Mouse (Mus musculus) embryonic facial prominence, embryonic 13.5 days (tissue): Measurements from ENCODE around the gene Spry2. TPM values are rescaled to one million over a fixed set of nuclear protein-coding genes. Genes with fewer than 3 reads are reported as not detected.

Experiments used
- ATAC-seq: fragments of 200-750 bp; cut with Nextera tagmentation; 2 replicates; pipeline ENCODE4 v1.8.0; 2017; ENCODE audit warnings: low read depth; ENCODE audit not compliant: insufficient number of reproducible peaks, insufficient read depth, low FRiP score, low TSS enrichment
- H3K27ac ChIP-seq: fragments of 300-500 bp; sonication (generic); 2 replicates; pipeline ENCODE4 v1.5.1; 2015; ENCODE audit warnings: moderate library complexity, mild to moderate bottlenecking, inconsistent platforms
- H3K27me3 ChIP-seq: fragments of 300-500 bp; sonication (generic); 2 replicates; pipeline ENCODE4 v1.6.1; 2015; ENCODE audit warnings: mild to moderate bottlenecking, inconsistent platforms
- H3K36me3 ChIP-seq: fragments of 300-500 bp; sonication (generic); 2 replicates; pipeline ENCODE4 v1.6.1; 2015; ENCODE audit warnings: mild to moderate bottlenecking, inconsistent platforms
- H3K4me1 ChIP-seq: fragments of 300-500 bp; sonication (generic); 2 replicates; pipeline ENCODE4 v1.6.1; 2015; ENCODE audit warnings: inconsistent platforms
- H3K4me2 ChIP-seq: fragments of 300-500 bp; sonication (generic); 2 replicates; pipeline ENCODE4 v1.6.1; 2015; ENCODE audit warnings: moderate library complexity, mild to moderate bottlenecking, inconsistent platforms
- H3K4me3 ChIP-seq: fragments of 300-500 bp; sonication (generic); 2 replicates; pipeline ENCODE4 v1.5.1; 2015; ENCODE audit warnings: mild to moderate bottlenecking, inconsistent platforms
- H3K9ac ChIP-seq: fragments of 300-500 bp; sonication (generic); 2 replicates; pipeline ENCODE4 v1.6.1; 2015; ENCODE audit warnings: mild to moderate bottlenecking, inconsistent platforms
- H3K9me3 ChIP-seq: fragments of 300-500 bp; sonication (generic); 2 replicates; pipeline ENCODE4 v1.6.1; 2016; ENCODE audit warnings: inconsistent platforms
- WGBS: fragments of 180-500 bp; shearing (Covaris S2); methylation state at CpG from one replicate; pipeline ENCODE4 v1.1.7; 2015; ENCODE audit warnings: mixed read lengths; 5-methylcytosine and 5-hydroxymethylcytosine counted together
- polyA plus RNA-seq: library from polyadenylated mRNA; unstranded; fragments of >200 nt; fragmentation: Nextera tagmentation; extraction: Ambion mirVana; gene quantifications from 2 replicates; pipeline ENCODE4 v1.2.1, GENCODE M21; 2015

Gene Spry2
- 36.6 and 48.0 TPM in 2 replicates for polyA plus RNA-seq

- under 1% methylated on average over 74 of the region's 89 CpGs for WGBS
- 0 out of 2 replicates have a peak, but pooled peaks cover 4% of the 10 kb centered on the region for H3K27me3 ChIP-seq
- H3K4me3 ChIP-seq = peak within 1 kb of the TSS; percentile 64
- H3K36me3 ChIP-seq = peaks cover 10% of the 10 kb centered on the region
- H3K4me2 ChIP-seq = peak within 1 kb of the TSS; percentile 94
- no peaks in the 10 kb centered on the region for H3K9me3 ChIP-seq
- H3K9ac ChIP-seq = peak within 1 kb of the TSS; percentile 86
- H3K27ac ChIP-seq = peak within 1 kb of the TSS; percentile 98
- H3K4me1 ChIP-seq = peaks cover 22% of the 10 kb centered on the region
- peak; percentile 90 for ATAC-seq
These were observed at the start of gene Spry2 for GRCm38 (mm10) chr14:105896791-105897568. Spry2 (minus strand) TSS chr14:105896819.

DNA sequence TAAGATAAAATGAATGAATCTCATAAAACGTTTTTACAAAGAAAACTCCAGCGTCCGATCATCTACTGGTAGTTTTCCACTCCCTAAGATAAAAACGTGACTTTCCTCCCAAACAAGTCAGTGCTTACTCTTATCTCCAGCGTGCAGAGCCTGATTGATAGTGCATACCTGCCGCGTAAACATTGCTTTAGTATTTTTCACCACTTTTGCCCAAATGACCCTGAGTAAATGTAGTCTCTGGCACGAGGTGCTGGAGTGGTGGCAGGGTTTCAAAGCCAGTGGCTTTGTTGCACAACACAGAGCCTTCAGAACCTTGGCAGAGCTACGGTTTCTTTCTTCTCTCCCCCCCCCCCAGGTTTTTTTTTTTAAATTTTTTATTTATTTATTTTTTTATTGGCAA is 44.7 kb upstream of the Spry2 start:
- 82% methylated on average over 9 of the region's 9 CpGs for WGBS
- no peaks in the 10 kb centered on the region for H3K9me3 ChIP-seq
- no peak for ATAC-seq
- no peaks in the 10 kb centered on the region for H3K27me3 ChIP-seq
- H3K4me2 ChIP-seq = no peak overlapping the region
- H3K4me1 ChIP-seq = no peaks in the 10 kb centered on the region
- H3K9ac ChIP-seq = no peak overlapping the region
- no peak overlapping the region for H3K4me3 ChIP-seq
- H3K36me3 ChIP-seq = no peaks in the 10 kb centered on the region
- H3K27ac ChIP-seq = no peak overlapping the region

DNA sequence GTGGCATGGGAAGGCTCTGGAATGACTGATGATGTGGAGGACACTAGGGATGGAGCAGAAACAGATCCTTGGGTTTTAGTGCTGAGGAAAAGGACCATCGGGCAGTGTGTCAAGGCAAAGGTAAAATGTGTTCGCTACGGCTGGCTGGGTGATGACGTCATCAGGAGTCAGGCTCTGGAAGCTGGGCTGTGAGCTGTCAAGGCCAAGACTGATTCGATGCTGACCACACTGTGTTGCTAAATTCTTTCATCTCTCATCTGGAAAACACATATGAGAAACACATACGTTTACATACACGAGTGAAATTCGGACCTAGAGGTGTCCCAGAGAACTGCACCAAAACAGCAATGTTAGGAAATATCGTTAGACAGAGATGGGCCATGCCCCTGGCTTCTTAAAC is 30.1 kb upstream of the Spry2 start:
- Histone ChIP-seq H3K9ac (no peak overlapping the region), H3K36me3 (no peaks in the 10 kb centered on the region), H3K4me3 (no peak overlapping the region), H3K27ac (no peak overlapping the region), H3K27me3 (no peaks in the 10 kb centered on the region), H3K4me2 (no peak overlapping the region), H3K4me1 (no peaks in the 10 kb centered on the region), H3K9me3 (no peaks in the 10 kb centered on the region)
- ATAC-seq = no peak
- WGBS = 85% methylated on average over 9 of the region's 9 CpGs

DNA sequence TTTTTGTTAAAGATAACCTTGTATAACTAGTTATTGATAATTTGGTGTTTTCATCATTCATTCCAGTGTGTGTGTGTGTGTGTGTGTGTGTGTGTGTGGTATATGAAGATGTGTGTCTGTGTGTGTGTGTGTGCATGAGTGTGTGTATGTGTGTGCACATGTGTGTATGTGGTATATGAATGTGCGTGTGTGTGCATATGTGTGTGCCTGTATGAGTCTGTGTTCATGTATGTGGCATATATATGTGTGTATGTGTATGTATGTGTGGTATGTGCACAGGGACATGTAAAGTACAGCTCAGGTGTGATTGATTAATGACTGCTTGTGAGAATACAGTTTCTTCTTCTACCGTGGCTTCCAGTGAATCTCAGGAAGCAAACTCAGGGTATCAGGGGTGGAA is 28.7 kb upstream of the Spry2 start:
- Histone ChIP-seq H3K9me3 (no peaks in the 10 kb centered on the region), H3K4me2 (no peak overlapping the region), H3K36me3 (no peaks in the 10 kb centered on the region), H3K4me1 (peaks cover 8% of the 10 kb centered on the region), H3K27me3 (no peaks in the 10 kb centered on the region), H3K27ac (no peak overlapping the region), H3K9ac (no peak overlapping the region), H3K4me3 (no peak overlapping the region)
- WGBS = 70% methylated on average over 2 of the region's 2 CpGs
- ATAC-seq = no peak

- Histone ChIP-seq H3K36me3 (no peaks in the 10 kb centered on the region), H3K4me1 (peaks cover 8% of the 10 kb centered on the region), H3K27ac (no peak overlapping the region), H3K4me3 (no peak overlapping the region), H3K27me3 (no peaks in the 10 kb centered on the region; the same call in 1 of the 2 replicates), H3K4me2 (no peak overlapping the region), H3K9ac (no peak overlapping the region), H3K9me3 (no peaks in the 10 kb centered on the region)
- no peak for ATAC-seq
- WGBS = 28% methylated on average over 1 of the region's 1 CpGs
These were observed 28.1 kb upstream of the Spry2 start for GRCm38 (mm10) chr14:105924712-105925111.

- H3K4me2 ChIP-seq = no peak overlapping the region
- H3K4me3 ChIP-seq = no peak overlapping the region
- WGBS = 26% methylated on average over 8 of the region's 8 CpGs
- H3K36me3 ChIP-seq = no peaks in the 10 kb centered on the region
- no peaks in the 10 kb centered on the region for H3K9me3 ChIP-seq
- H3K27me3 ChIP-seq = no peaks in the 10 kb centered on the region; the same call in 1 of the 2 replicates
- H3K27ac ChIP-seq = no peak overlapping the region
- no peak for ATAC-seq
- H3K4me1 ChIP-seq = peaks cover 8% of the 10 kb centered on the region
- H3K9ac ChIP-seq = no peak overlapping the region
These were observed 26.3 kb upstream of the Spry2 start for GRCm38 (mm10) chr14:105922874-105923273.

DNA sequence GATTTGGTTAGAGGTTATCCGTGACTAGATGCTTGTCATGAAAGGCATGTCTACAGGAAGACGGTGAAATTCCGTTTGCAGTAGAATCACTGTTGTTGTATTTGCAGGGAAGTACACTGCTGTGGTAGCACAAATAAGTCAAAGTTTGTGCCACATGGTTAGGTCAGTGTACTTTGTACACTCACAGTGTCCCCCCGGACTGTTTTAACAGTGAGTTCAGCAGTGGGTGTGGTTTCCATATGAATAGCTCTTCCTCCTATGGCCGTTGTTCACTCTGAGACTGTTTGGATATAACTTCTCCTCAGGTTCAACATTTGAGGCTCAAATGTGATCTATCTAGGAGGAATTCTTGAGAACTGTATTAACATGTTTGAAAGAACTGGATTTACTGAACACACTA is 25.8 kb upstream of the Spry2 start:
- Histone ChIP-seq H3K27me3 (no peaks in the 10 kb centered on the region; the same call in 1 of the 2 replicates), H3K4me3 (no peak overlapping the region), H3K9ac (no peak overlapping the region), H3K36me3 (no peaks in the 10 kb centered on the region), H3K27ac (no peak overlapping the region), H3K4me2 (no peak overlapping the region), H3K9me3 (no peaks in the 10 kb centered on the region), H3K4me1 (peaks cover 8% of the 10 kb centered on the region)
- WGBS = 33% methylated on average over 5 of the region's 5 CpGs
- no peak for ATAC-seq

DNA sequence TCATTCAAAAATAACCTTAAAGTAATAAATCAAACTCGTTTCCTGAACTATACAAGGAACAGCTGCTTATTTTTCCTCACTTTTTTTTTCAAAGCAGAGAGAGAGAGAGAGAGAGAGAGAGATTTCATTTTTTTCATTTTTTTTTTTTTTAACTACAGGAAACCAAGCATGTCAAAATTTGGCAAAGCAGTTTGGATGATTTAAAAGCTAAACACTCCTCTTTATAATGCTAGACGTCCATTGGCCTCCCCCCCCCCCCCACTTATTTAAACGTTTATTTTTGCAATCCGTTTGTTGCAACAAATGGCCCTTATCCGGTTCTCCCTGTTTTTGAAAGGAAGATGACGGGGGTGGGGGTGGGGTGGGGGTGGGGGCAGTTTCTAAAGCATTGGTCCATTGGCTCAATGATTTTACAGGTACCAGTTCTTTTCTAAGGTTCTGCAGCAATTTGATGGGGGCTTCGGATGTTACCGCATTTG is 24.6 kb upstream of the Spry2 start:
- peak overlapping the region; percentile 57; the same call in 1 of the 2 replicates for H3K9ac ChIP-seq
- H3K27ac ChIP-seq = no peak overlapping the region
- H3K4me3 ChIP-seq = 0 out of 2 replicates have a peak overlapping the region, but pooled peaks have one; percentile 13
- peaks cover 8% of the 10 kb centered on the region for H3K4me1 ChIP-seq
- no peaks in the 10 kb centered on the region; the same call in 1 of the 2 replicates for H3K27me3 ChIP-seq
- H3K4me2 ChIP-seq = peak overlapping the region; percentile 54
- 6% methylated on average over 8 of the region's 8 CpGs for WGBS
- H3K36me3 ChIP-seq = no peaks in the 10 kb centered on the region
- ATAC-seq = no peak
- H3K9me3 ChIP-seq = no peaks in the 10 kb centered on the region

- Histone ChIP-seq H3K27ac (peak overlapping the region; percentile 23; the same call in 1 of the 2 replicates), H3K4me1 (peaks cover 8% of the 10 kb centered on the region), H3K27me3 (no peaks in the 10 kb centered on the region; the same call in 1 of the 2 replicates), H3K4me3 (peak overlapping the region; percentile 13; the same call in 1 of the 2 replicates), H3K4me2 (peak overlapping the region; percentile 54), H3K9ac (peak overlapping the region; percentile 57), H3K9me3 (no peaks in the 10 kb centered on the region), H3K36me3 (no peaks in the 10 kb centered on the region)
- WGBS = 7% methylated on average over 23 of the region's 23 CpGs
- no peak for ATAC-seq
These were observed 24.0 kb upstream of the Spry2 start for GRCm38 (mm10) chr14:105920395-105921216.

DNA sequence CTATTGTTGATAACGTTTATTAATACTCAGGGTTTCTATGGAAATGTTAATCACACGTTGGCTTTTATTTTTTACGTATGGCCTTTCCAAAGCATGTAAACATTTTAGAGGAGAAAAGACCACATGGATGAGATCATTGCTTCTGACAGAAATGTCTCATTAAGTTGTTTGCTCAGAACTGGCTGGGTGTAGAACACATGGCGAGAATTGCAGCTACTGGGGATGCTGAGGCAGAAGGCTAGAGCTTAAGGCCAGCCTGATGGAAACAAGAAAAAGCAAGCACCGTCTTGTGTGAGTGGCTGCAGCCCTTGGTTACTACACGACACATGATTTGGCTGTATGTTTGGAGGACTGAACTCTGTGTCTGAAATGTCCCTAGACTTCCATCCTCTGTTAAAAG is 10.6 kb upstream of the Spry2 start:
- 83% methylated on average over 6 of the region's 6 CpGs for WGBS
- Histone ChIP-seq H3K27me3 (no peaks in the 10 kb centered on the region), H3K36me3 (no peaks in the 10 kb centered on the region), H3K9me3 (no peaks in the 10 kb centered on the region), H3K9ac (no peak overlapping the region), H3K27ac (no peak overlapping the region), H3K4me3 (no peak overlapping the region), H3K4me1 (no peaks in the 10 kb centered on the region), H3K4me2 (no peak overlapping the region)
- ATAC-seq = no peak

- ATAC-seq = no peak
- WGBS = 85% methylated on average over 5 of the region's 5 CpGs
- H3K27me3 ChIP-seq = no peaks in the 10 kb centered on the region
- no peak overlapping the region for H3K27ac ChIP-seq
- no peaks in the 10 kb centered on the region for H3K9me3 ChIP-seq
- no peak overlapping the region for H3K9ac ChIP-seq
- H3K4me3 ChIP-seq = no peak overlapping the region
- H3K4me2 ChIP-seq = no peak overlapping the region
- H3K36me3 ChIP-seq = no peaks in the 10 kb centered on the region
- no peaks in the 10 kb centered on the region for H3K4me1 ChIP-seq
These were observed 9.3 kb upstream of the Spry2 start for GRCm38 (mm10) chr14:105905935-105906334.
